Mouse (Mus musculus) spleen, postnatal 10 days (tissue): ENCODE measurements around the gene Gne.

Experiments used
- DNase-seq, 2 experiments: peaks; one replicate each; pipeline ENCODE4 v3.0.0; 2021 to 2022; ENCODE audit warnings: low spot score in 2 of 2

Gne gene

DNA sequence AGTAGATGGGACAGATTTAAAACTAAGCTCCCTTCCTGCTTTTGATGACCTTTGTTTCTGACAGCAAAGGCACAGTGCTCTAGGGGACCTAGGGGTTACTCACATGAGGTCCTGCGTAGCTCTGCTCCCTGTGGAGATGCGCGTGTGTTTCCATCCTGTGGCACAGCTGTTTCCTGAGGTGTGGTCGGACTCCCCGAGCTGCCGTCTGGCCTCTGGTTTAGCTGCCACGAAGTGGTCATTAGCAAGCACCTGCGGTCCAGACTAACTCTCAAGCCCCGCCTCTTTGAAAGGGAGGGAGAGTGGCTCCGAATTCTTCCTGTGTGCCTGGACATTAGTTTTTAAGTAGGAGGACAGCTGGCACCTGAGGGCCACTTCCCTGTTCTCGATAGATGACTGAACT lies at the start of gene Gne:
Gne (minus strand) TSS at position 233 of the 400 bp plus-strand sequence.
- no peak for DNase-seq

DNA sequence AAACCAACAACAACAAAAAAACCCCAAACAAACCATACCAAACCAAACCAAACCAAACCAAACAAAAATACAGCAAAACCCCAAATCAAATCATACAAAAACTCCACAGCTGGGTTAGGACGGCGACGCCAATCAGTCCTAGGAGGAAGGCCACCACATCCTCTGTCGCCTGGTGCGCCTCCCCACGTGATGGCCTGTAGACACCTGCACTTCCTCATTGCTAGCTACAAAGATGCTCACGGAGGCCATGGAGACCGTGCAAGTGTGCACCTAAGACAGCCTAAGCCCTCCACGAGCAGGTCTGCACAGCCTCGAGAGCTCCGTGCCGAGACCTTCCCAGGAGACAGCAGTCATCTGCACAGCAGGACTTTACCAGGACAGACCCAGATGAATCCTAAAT lies 42.8 kb upstream of the Gne start:
- DNase-seq, result no peak

DNA sequence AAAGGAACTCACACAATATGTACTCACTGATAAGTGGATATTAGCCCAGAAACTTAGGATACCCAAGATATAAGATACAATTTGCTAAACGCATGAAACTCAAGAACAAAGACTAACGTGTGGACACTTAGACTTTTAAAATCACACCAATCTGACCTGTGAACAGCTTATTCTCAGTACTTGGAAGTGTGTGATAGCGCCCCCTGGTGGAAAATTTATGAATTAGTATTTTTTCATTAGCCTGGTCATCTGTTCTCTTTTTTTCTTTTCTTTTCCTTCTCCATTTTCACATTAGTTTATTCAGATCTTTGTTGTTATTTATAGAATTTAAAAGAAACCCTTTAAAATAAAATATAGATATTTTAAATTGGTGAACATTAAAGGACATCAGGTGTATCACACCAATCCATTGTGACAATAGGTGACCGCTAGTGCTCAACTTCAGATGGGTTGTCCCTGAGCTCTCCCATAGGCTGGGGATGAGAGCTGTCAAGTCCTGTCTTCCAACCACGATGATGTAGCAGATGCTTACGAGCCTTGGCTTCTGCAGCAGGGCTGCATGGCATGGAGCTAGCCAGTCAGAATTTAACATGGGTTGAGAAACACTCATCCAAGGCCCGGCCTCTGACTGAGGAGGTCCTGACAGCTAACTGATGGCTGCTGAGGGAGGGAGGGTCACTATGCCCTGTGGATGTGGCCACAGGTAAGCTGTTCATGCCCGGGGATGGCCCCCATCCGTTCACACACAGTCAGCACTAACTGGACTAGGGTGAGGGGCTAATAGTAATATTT lies 35.6 kb upstream of the Gne start:
- DNase-seq, result no peak

DNA sequence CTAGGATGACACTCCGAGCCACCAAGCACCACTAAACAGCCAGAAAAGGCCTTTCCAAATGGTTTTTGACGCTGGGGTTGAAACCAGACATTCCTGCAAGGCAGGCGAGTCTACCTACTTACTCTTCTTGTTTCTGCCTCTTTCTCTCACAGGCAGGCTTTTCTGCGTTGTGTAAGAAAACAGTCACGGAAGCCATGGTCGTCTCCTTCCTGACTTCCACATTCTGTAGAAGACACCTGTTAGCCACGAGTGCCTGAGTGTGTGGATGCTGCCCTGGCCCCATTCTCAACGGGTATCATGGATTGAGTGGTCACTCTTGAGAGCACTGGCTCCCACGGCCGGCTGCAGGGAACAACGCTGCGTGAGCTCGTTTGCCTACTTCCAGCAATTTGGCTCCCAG lies 31.1 kb upstream of the Gne start:
- no peak for DNase-seq

DNA sequence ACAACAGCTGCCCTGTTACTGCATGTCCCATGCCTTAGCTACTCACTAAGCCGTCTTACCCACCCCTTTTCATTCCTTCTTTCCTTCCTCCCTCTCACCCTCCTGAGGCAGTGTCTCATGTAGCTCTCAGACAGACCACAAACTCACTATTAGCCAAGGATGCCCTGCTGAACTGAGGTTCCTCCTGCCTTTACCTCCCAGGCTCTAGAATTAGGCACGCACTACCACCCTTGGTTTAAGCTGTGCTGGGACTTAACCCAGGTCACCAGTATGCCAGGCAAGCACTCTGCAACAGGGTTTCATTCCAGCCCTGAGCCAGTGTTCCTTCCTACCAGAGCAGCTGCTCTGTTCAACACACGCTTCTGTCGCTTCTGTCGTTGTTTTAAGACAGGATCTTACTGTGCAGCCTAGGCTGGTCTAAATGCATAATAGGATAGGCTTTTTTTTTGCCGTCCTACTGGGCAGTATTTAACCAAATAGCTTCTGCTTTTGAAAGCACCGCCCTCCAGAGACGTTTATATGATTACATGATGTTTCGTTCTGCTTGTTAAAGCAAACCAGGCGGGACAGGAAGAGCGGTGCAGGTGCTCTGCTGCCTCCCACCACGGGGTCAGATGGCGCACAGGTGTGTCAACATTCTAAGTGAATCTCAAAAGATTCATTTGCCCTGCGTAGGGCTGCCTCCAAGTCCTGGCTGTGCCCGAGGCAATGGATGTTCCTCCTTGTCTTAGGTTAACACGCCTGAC lies 29.6 kb upstream of the Gne start:
- DNase-seq, result peak in 1 of 2 experiments; percentile 32

DNA sequence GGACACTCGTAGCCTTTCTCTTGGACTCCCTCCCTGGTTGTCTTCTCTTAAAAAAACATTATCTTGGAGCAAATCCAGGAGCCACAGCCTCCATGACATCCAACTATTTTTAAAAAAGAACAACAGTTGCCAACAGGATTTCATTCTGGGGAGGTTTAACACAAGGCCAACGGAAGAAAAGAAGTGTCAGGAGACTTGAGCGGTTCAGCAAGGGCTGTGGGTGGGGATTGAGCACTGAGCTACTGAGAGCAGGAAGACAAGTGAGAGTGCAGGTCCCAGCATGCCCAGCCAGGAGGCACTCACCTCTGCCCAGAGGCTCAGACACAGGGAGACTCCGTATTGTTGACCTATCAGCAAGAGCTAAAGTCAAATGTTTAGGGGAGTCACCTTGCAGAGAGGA lies 28.8 kb upstream of the Gne start:
- DNase-seq, result no peak

DNA sequence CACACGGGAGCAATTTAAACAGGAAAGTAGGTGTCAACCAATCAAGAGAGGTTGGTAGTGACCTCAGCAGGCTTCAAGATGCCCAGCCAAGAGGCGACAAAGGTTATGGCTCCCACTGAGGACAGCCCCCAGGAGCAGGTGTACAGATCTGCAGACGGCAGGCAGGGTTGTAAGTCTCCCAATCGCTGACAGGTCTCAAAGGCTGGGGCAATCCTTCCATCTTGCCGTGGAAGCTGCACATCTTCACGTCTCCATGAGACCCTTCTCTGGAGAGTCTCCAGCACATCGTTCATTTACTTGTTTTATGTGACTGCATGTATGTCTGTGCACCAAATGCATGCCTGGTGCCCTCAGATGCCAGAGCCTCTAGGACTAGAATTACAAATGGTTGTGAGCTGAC lies 26.8 kb upstream of the Gne start:
- no peak for DNase-seq

DNA sequence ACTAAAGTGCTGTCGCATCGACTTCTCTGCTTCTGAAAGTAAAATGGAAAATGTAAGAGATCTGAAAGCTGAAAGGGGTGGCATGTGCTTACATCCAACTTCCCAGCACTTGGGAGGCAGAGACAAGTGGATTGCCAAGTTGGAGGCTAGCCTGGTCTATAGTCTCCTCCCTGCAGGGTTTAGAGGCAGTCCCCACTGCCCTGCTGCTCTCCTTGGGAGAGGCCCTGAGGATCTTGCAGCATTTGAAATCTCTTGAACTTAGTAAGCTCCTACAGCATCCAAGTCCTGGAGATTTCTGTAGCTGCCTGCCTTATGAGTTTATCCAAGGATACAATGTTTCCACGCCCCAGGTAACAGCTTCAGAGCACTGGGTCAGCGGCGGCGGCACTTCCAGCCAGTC lies 24.3 kb upstream of the Gne start:
- no peak for DNase-seq

DNA sequence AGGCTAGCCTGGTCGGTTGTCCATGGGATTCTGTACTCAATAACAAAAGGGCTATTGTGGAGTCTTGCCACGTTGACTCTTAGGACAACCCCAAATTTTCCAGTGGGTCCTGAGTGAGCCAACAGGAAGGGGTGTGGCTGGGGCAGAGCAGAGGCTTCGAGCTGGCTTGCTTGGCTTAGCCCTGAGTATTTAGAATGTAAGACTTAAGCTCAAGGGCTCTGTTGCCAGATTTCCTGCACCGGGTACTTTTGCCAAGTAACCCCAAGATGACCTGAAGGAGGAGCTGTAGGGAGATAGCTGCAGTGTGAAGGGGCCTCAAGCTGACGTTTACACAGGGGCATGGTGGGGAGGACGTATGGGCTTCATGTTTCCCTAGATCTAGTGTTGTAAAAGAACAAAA lies 23.4 kb upstream of the Gne start:
- DNase-seq, result no peak

DNA sequence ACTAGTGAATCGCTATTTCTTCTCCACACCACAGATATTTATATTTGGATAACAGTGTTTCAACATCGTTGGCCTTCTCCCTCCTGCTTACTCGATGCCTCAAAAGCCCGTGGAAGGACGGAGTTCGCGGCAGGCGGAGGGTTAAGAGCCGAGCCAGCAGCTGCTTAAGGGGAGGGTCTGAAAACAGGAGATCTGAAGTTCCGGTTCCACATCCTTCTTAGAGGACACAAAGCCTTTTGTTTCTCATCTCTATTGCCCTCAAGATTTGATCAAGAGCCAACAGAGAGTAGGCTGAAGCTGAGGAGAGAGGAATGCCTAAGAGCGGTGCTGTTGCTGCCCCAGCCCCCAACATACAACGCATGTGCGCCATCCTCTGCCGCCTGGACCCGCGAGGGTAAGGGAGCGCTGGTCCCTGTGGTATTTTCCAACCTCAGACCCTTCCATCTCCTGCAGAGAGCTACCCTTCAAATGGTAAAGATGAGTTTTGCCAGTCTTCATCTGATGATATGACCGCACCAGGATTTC lies 22.4 kb upstream of the Gne start:
- DNase-seq, result no peak

DNA sequence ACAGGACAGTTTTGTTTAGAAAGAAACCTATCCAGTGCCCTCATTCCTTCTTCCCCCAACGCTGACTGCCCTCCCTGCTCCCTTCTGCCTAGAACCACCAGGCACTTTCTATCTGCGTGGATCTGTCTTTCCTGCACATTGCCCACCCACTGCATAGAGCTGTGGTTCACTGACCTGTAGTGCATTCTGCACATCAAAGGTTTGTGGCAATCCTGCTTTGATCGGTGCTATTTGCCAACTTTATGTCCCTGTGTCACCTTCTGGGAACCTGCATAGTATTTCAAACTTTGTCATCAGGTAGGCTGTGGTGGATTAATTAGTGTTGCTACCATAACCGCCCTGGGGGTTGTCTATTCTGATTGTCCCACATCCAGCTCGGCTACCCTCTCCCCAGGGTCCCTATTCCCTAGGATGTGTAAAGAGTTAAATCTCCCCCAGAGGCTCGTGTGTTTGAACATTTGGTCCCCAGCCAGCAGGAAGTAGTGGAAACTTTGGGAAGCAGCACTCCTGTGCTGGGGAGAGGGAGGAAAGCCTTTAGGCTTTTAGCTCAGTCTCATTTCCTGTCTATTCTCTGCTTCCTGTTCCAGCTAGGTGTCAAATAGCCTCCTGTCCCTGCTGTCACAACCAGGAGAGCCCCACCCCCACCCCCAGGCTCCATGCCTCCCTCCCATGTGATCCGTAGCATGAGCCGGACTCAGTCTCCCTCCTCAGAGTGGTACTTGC lies 20.4 kb upstream of the Gne start:
- DNase-seq, result no peak

DNA sequence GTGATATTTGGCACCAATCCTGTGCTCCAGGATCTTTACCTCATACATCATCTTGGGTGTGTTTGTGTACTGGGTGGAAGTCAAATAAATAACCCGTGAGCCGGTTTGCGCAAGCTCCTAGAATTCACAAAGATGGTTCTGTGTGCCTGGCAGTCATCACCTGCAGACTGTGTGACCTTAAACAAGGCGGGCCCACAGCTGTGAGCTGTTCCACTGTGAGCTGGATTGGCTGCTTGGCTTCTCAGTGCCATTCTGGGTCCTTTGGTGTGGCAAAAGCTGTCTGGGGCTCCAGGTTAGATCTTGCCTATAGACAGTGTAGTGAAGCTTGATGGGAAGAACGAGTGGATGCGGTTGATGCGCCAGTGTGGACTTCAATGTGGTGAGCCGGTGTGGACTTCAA lies 19.6 kb upstream of the Gne start:
- no peak for DNase-seq

DNA sequence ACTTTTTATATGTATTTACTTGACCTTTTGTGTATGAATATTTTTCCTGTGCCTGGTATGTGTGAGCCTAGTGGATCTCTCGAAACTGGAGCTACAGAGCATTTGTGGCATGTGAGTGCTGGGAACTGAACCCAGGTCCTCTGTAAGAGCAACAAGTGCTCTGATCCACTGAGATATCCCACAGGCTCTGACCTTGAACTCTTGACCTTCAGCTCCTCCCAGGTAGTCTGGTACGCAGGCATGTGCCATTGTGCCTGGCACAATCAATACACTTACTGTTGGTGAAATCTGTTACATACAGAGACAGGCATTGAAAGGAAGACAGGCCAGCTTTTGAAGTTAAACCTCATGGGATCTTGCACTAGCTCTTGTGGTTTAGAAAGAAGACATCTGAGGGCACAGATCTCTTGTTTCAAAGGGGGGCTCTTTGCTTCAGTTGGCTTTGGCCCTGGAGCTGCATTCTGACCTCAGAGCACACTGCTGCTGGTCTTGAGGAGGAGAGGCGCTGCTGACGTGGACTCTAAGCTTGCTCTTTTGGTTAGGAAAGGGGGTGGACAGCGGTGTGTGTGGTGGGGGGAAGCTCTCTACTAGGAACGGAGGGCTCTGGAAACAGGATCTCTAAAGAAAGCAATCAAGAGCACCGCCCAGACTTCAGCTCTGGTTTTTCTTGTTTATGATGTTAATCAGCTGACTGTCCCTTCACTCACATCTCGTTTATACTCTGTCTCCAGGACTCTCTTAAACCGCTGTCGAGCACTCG lies 13.8 kb upstream of the Gne start:
- no peak for DNase-seq

DNA sequence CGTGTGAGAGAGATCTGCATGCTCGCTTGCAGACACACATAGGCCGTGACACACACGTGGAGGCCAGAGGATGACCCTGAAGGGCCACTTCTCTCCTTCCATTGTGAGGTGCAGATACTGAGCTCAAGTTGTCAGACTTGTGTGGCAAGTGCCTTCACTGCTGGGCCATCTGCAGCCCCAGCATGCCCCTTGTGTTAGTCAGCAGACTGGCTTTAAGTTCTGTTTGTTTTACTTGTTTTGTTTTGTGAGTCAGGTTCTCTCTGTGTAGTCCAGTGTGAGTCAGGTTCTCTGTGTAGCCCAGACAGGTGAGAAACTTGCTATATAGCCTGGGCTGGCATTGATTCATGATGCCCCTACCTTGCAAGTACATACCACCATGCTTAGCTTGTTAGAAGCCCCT lies 10.5 kb upstream of the Gne start:
- no peak for DNase-seq

DNA sequence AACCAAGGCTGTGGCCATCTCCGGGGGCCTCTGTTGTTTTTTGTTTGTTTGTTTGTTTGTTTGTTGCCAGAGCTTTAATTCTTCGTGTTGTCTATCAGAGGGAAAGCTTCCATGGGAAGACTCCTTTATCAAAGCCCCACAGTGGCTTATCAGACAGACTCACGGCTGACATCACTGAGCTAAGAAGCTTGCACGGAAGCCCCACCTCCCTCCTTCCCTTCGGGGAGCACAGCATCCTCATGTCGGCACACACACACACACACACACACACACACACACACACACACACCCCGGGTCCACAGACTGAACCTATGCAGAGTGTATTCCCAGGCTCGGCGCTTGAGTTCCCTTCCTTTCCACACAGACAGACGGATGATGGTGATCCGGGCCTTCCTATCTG lies 8.4 kb upstream of the Gne start:
- peak in 1 of 2 experiments; percentile 33 for DNase-seq

DNA sequence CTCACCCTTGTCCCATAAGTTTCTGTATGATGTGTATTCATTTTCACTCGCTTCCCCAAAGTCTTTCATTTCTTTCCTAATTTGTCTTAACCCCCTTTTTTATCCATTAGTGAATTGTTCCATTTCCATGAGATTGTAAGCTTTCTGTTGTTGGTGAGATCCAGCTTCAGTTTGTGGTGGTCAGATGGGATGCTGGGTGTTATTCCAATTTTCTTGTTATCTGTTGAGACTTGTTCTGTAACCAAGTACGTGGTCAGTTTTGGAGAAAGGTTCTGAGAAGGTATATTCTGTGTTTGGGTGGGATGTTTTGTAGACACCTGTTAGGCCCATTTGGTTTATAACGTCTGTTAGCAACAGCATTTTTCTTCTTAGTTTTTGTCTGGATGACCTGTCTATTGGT lies 1.6 kb upstream of the Gne start:
- DNase-seq, result no peak

DNA sequence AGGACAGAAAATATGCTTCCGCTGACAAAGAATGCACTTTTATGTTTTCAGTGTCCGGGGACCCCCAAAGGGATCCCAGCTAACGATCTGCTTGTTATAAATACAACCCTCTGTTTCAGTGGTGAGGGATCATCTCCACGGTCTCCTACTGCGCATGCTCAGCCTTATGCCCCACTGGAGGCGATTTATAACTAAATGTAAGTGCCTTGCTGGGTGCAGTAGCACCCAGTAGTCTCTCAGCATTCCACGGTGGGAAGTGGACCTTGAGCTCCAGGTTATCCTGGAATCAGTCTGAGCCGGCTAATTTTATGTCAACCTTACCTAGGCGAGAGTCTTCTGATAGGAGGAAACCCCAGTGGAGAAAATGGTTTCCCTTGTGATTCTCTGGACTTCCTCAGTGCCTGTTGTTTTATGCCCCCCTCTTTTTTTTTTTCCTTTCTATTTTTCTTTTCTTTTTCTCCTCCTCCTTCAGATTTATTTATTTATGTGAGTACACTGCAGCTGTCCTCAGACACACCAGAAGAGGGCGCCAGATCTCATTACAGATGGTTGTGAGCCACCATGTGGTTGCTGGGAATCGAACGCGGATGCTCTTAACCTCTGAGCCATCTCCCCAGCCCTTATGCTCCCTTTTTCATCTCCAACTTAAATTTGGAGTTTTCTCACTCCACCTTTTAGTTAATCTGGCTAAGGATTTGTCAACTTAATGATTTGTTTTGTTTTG lies 787 bp upstream of the Gne start:
- no peak for DNase-seq

DNA sequence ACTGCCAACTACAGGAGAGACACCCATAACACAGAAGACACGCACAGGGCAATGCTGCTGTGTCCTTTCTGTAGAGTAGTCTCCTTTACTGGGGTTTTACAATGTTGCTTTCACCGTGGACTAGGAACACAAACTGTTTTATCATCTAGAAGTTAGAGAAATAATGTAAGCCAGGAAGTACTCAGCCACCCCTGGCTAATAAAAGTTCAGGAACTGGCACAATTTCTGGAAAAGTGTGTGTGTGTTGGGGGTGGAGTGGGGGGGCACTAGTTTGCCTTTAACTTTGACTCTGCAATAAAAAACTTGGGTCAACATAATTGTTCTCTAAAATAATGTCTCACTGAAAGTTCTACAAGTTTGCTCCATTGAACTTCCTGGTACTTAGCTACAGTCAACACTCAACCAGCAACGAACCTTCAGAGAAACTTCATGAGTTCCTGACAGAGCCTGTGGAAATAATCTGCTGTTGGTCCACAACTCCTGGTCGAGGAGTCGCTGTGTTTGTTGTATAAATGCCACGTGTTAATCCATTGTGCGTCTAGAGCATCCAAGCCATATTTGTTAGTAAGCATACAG lies 5.5 kb downstream of the Gne start:
- DNase-seq, result no peak

DNA sequence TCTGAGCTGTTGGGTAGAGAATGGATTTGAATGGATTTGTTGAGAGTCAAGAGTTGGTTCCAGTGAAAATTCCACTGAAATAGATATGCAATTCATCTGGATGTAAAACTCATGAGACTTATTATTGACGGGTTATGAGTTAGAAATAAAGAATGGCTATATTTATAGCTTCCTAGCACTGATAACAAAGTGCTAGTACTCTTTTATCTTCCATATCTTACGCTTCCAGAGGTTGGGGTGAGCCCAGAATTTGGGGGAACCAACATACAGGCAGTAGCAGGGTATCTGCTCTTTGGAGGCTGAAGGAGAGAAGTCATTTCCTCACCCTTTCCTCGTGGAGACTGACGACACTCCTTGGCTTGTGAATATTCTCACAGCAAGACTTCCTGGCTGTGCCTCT lies 9.6 kb downstream of the Gne start:
- DNase-seq, result no peak

DNA sequence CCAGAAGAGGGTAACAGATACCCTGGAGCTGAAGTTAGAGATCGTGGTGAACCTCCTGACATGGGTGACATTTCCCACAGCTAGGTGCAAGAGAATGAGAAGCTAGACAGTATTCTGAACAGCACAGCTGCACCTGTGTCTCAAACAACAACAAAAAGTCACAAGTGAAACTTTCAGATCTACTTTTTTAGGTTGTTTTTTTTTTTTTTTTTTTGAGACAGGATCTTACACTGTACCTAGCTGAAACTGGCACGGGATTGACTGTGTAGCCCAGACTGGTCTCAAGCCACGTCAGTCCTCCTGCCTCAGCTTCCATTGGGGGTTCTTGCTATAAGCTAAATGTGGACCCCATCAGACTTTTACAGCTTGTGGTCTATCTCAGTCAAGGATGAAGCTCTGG lies 10.2 kb downstream of the Gne start:
- DNase-seq, result no peak
